Mouse (Mus musculus) midbrain, postnatal 0 days (tissue): ENCODE data around the gene Usp45. TPM values are rescaled to one million over a fixed set of nuclear protein-coding genes. Genes with fewer than 3 reads are reported as not detected.

Source experiments
- ATAC-seq: fragments of 200-750 bp; cut with Nextera tagmentation; 2 replicates; pipeline ENCODE4 v1.8.0; 2017; ENCODE audit warnings: moderate number of reproducible peaks, mild to moderate bottlenecking, moderate TSS enrichment, moderate library complexity; ENCODE audit not compliant: low FRiP score
- DNase-seq: peaks from one replicate; pipeline ENCODE4 v3.0.0-alpha.2; 2015; ENCODE audit warnings: low spot score
- H3K27ac ChIP-seq: fragments of 300-500 bp; sonication (generic); 2 replicates; pipeline ENCODE4 v1.5.1; 2014; ENCODE audit warnings: low read depth, mild to moderate bottlenecking, low read length, mixed read lengths
- H3K27me3 ChIP-seq: fragments of 300-500 bp; sonication (generic); 2 replicates; pipeline ENCODE4 v1.6.1; 2014; ENCODE audit warnings: low read length, control low read depth, mixed read lengths; ENCODE audit not compliant: insufficient read depth
- H3K36me3 ChIP-seq: fragments of 300-500 bp; sonication (generic); 2 replicates; pipeline ENCODE4 v1.6.1; 2014; ENCODE audit warnings: low read length, control low read depth, mixed read lengths; ENCODE audit not compliant: insufficient read depth
- H3K4me1 ChIP-seq: fragments of 300-500 bp; sonication (generic); 2 replicates; pipeline ENCODE4 v1.6.1; 2014; ENCODE audit warnings: mild to moderate bottlenecking, control low read depth, antibody characterized with exemption, low read length, mixed read lengths; ENCODE audit not compliant: insufficient read depth
- H3K4me2 ChIP-seq: fragments of 300-500 bp; sonication (generic); 2 replicates; pipeline ENCODE4 v1.6.1; 2014; ENCODE audit warnings: low read depth, mild to moderate bottlenecking, low read length, mixed read lengths; ENCODE audit not compliant: poor library complexity, severe bottlenecking
- H3K4me3 ChIP-seq: fragments of 300-500 bp; sonication (generic); 2 replicates; pipeline ENCODE4 v1.5.1; 2014; ENCODE audit warnings: low read depth, mild to moderate bottlenecking, low read length, moderate library complexity
- H3K9ac ChIP-seq: fragments of 300-500 bp; sonication (generic); replicated peaks from 2 replicates; pipeline ENCODE4 v1.6.1; 2014; ENCODE audit warnings: mild to moderate bottlenecking, low read length, moderate library complexity, mixed read lengths; ENCODE audit not compliant: poor library complexity, severe bottlenecking
- H3K9me3 ChIP-seq: fragments of 300-500 bp; sonication (generic); 2 replicates; pipeline ENCODE4 v1.6.1; 2016; ENCODE audit warnings: low read length, control low read depth
- CTCF ChIP-seq: IDR thresholded peaks from 2 replicates; pipeline ENCODE4 v1.5.1; 2016; ENCODE audit warnings: antibody characterized with exemption, mild to moderate bottlenecking
- WGBS: fragments of 180-500 bp; shearing (Covaris S2); extraction: QIAGEN DNeasy Blood & Tissue Kit; methylation state at CpG from one replicate; pipeline ENCODE4 v1.1.7; 2014; 5-methylcytosine and 5-hydroxymethylcytosine counted together
- polyA plus RNA-seq: library from polyadenylated mRNA; unstranded; fragments of >200 nt; fragmentation: Nextera tagmentation; extraction: Ambion mirVana; gene quantifications from 2 replicates; pipeline ENCODE4 v1.2.1, GENCODE M21; 2015
- total RNA-seq: library from RNA; depleted of rRNA; stranded (reverse); fragments of >200 nt; gene quantifications from 2 replicates; pipeline ENCODE4 v1.2.3, GENCODE M21; 2014

Usp45 gene
- total and polyA plus RNA-seq, 2 experiments from 2014 or later: 4.7 to 8.5 TPM

GRCm38 (mm10) chr4:21745723-21746122 lies 21.2 kb upstream of the Usp45 start:
- ATAC-seq: no peak
- H3K27me3 ChIP-seq: no peaks in the 10 kb centered on the region
- no peaks in the 10 kb centered on the region for H3K4me1 ChIP-seq
- no peak for DNase-seq
- no peak overlapping the region for H3K4me3 ChIP-seq
- H3K36me3 ChIP-seq: peaks cover 12% of the 10 kb centered on the region
- no peak overlapping the region for H3K9ac ChIP-seq
- H3K9me3 ChIP-seq: no peaks in the 10 kb centered on the region
- WGBS: 79% methylated on average over 5 of the region's 5 CpGs
- H3K27ac ChIP-seq: no peak overlapping the region
- TF ChIP-seq CTCF: no peak
- no peak overlapping the region for H3K4me2 ChIP-seq

- Histone ChIP-seq H3K9ac (no peak overlapping the region), H3K36me3 (no peaks in the 10 kb centered on the region), H3K4me1 (no peaks in the 10 kb centered on the region), H3K4me3 (no peak overlapping the region), H3K27ac (no peak overlapping the region), H3K4me2 (no peak overlapping the region), H3K9me3 (no peaks in the 10 kb centered on the region), H3K27me3 (no peaks in the 10 kb centered on the region)
- TF ChIP-seq CTCF: no peak
- WGBS: 75% methylated on average over 4 of the region's 4 CpGs
- DNase-seq (no peak), ATAC-seq (no peak)
These were observed 11.7 kb upstream of the Usp45 start for GRCm38 (mm10) chr4:21755123-21755789.

- TF ChIP-seq CTCF: peak; percentile 30
- WGBS: 71% methylated on average over 1 of the region's 1 CpGs
These were observed 8.1 kb upstream of the Usp45 start for GRCm38 (mm10) chr4:21758860-21759259.

GRCm38 (mm10) chr4:21761416-21762160 lies 5.4 kb upstream of the Usp45 start:
- WGBS: 84% methylated on average over 9 of the region's 9 CpGs
- DNase-seq: no peak
- H3K4me1 ChIP-seq: no peaks in the 10 kb centered on the region

More at GRCm38 (mm10) chr4:21758860-21759259, 8.1 kb upstream of the Usp45 start:
- H3K36me3 ChIP-seq: no peaks in the 10 kb centered on the region
- no peaks in the 10 kb centered on the region for H3K9me3 ChIP-seq
- ATAC-seq (no peak), DNase-seq (no peak)
- no peak overlapping the region for H3K27ac ChIP-seq
- no peaks in the 10 kb centered on the region for H3K27me3 ChIP-seq
- no peak overlapping the region for H3K4me2 ChIP-seq
- no peak overlapping the region for H3K4me3 ChIP-seq
- H3K9ac ChIP-seq: no peak overlapping the region
- no peaks in the 10 kb centered on the region for H3K4me1 ChIP-seq

GRCm38 (mm10) chr4:21763827-21764226 lies 3.1 kb upstream of the Usp45 start:
- H3K4me3 ChIP-seq: no peak overlapping the region
- H3K4me1 ChIP-seq: no peaks in the 10 kb centered on the region
- no peak overlapping the region for H3K27ac ChIP-seq
- ATAC-seq (no peak), DNase-seq (no peak)
- no peaks in the 10 kb centered on the region for H3K36me3 ChIP-seq
- H3K4me2 ChIP-seq: no peak overlapping the region
- H3K27me3 ChIP-seq: no peaks in the 10 kb centered on the region
- 84% methylated on average over 4 of the region's 4 CpGs for WGBS
- no peak for TF ChIP-seq CTCF
- no peaks in the 10 kb centered on the region for H3K9me3 ChIP-seq
- H3K9ac ChIP-seq: no peak overlapping the region

More at GRCm38 (mm10) chr4:21761416-21762160, 5.4 kb upstream of the Usp45 start:
- Histone ChIP-seq H3K36me3 (no peaks in the 10 kb centered on the region), H3K4me2 (no peak overlapping the region), H3K9me3 (no peaks in the 10 kb centered on the region), H3K9ac (no peak overlapping the region), H3K27ac (no peak overlapping the region), H3K27me3 (no peaks in the 10 kb centered on the region), H3K4me3 (no peak overlapping the region)
- no peak for ATAC-seq
- TF ChIP-seq CTCF: no peak
